Mouse (Mus musculus): ENCODE measurements at regions not wholly inside any gene's neighbourhood (a gene's known extent, or its start where the extent isn't known, plus 50 kb on each side); places are given as distances from the start of the nearest gene placed in this dataset.

DNA sequence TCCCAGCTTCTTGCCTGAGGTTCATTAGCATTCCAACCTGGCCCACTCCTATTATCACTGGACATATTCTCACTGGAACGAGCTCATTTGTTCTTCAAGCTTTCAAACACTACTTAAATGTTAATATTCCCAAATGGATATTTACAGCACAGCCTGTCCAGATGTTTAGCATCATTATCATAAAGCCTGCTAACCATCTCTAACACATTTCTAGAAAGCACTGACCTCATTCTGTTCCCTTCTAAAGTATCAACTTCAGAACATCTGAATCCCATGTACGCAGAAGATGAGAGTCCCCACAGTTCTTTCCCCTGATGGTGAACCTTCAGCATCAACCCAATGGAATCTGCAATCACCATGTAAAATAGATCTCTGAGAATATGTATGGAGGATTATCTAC, 651.1 kb downstream of the Adgrl2 start:
- Histone ChIP-seq H3K27ac (ENCODE audit: poor library complexity, severe bottlenecking) (no peak overlapping the region), H3K4me2 (no peak overlapping the region), H3K4me1 (replicated peaks) (peaks cover 24% of the 10 kb centered on the region), H3K9me3 (replicated peaks) (no peaks in the 10 kb centered on the region), H3K36me3 (no peaks in the 10 kb centered on the region), H3K9ac (no peak overlapping the region), H3K27me3 (replicated peaks) (no peaks in the 10 kb centered on the region), H3K4me3 (no peak overlapping the region)
- ATAC-seq (ENCODE audit: insufficient number of reproducible peaks, low FRiP score) = no peak
- 78% methylated on average over 2 of the region's 2 CpGs for WGBS

- Histone ChIP-seq H3K9me3 (replicated peaks) (no peaks in the 10 kb centered on the region), H3K4me1 (replicated peaks) (peaks cover 10% of the 10 kb centered on the region; the same call in 1 of the 2 replicates), H3K9ac (no peak overlapping the region), H3K4me3 (no peak overlapping the region), H3K36me3 (no peaks in the 10 kb centered on the region), H3K27ac (ENCODE audit: poor library complexity, severe bottlenecking) (no peak overlapping the region), H3K4me2 (peak overlapping the region; percentile 61), H3K27me3 (replicated peaks) (no peaks in the 10 kb centered on the region)
- ATAC-seq (ENCODE audit: insufficient number of reproducible peaks, low FRiP score) = no peak
- WGBS = 51% methylated on average over 6 of the region's 6 CpGs
Measured at GRCm38 (mm10) chr3:148336640-148337039, 653.7 kb downstream of the Adgrl2 start.

GRCm38 (mm10) chr3:148336091-148336511, 654.3 kb downstream of the Adgrl2 start:
- Histone ChIP-seq H3K9me3 (replicated peaks) (no peaks in the 10 kb centered on the region), H3K4me2 (peak overlapping the region; percentile 61), H3K9ac (no peak overlapping the region), H3K27ac (ENCODE audit: poor library complexity, severe bottlenecking) (no peak overlapping the region), H3K36me3 (no peaks in the 10 kb centered on the region), H3K4me1 (replicated peaks) (peaks cover 10% of the 10 kb centered on the region; the same call in 1 of the 2 replicates), H3K4me3 (peak overlapping the region; percentile 22), H3K27me3 (replicated peaks) (no peaks in the 10 kb centered on the region)
- no peak; the same call in 1 of the 2 replicates for ATAC-seq (ENCODE audit: insufficient number of reproducible peaks, low FRiP score)
- whole genome bisulfite sequencing = 18% methylated on average over 15 of the region's 15 CpGs

DNA sequence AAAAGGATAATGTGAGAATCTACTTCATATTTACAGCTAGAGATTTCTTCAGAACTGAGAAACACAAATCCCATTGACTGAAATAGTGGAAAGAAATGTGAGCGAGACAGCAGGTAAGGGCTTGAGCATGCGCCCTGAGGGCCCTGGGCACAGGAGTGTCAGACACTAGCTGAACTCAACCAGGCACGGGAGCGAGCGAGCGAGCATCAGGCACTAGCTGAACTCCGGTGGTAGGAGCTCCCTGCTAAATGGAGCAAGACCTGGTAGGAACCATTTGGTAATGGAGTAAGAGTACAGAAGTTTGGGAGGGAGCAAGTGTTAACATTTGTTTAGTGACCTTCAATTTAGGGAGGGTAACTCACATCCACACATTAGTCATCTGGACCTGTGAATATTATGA, 654.7 kb downstream of the Adgrl2 start:
- Histone ChIP-seq H3K4me1 (replicated peaks) (peaks cover 10% of the 10 kb centered on the region; the same call in 1 of the 2 replicates), H3K27ac (ENCODE audit: poor library complexity, severe bottlenecking) (no peak overlapping the region), H3K27me3 (replicated peaks) (no peaks in the 10 kb centered on the region), H3K4me2 (peak overlapping the region; percentile 61), H3K4me3 (no peak overlapping the region), H3K36me3 (no peaks in the 10 kb centered on the region), H3K9me3 (replicated peaks) (no peaks in the 10 kb centered on the region), H3K9ac (no peak overlapping the region)
- 82% methylated on average over 7 of the region's 7 CpGs for WGBS
- ATAC-seq (ENCODE audit: insufficient number of reproducible peaks, low FRiP score) = no peak

DNA sequence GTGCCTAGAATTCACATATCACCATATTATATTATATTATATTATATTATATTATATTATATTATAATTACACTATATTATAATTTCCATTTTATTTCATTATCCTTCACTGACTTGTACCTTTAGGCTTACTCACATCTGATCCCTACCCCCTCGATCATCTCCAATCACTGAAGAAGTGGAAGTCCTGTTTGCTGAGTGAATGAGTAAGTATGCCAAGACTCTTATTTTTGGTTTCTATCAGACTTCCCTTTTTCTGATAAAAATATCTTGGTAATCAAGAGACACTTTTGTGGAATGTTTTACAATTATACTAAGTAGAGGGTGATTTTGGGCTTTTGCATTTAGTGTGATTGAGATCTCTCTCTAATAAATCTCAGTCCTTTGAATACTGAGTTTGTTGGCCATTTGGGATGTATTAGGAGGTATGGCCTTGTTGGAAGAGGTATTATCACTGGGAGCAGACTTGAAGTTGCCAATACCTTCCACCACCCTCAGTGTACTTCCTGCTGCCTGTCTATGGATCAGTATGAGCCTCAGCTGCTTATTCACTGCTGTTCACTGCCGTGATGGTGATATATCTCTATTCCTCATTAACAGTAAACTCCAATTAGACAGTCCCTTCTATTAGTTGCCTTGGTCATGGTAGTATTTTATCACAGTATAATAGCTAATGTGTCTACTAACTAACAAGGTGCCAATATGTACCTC, 665.3 kb downstream of the Adgrl2 start:
- Histone ChIP-seq H3K4me3 (no peak overlapping the region), H3K27me3 (replicated peaks) (no peaks in the 10 kb centered on the region), H3K4me1 (replicated peaks) (no peaks in the 10 kb centered on the region), H3K9me3 (replicated peaks) (no peaks in the 10 kb centered on the region), H3K9ac (no peak overlapping the region), H3K27ac (ENCODE audit: poor library complexity, severe bottlenecking) (no peak overlapping the region), H3K4me2 (no peak overlapping the region), H3K36me3 (no peaks in the 10 kb centered on the region)
- WGBS = 79% methylated on average over 2 of the region's 2 CpGs
- ATAC-seq (ENCODE audit: insufficient number of reproducible peaks, low FRiP score) = no peak

DNA sequence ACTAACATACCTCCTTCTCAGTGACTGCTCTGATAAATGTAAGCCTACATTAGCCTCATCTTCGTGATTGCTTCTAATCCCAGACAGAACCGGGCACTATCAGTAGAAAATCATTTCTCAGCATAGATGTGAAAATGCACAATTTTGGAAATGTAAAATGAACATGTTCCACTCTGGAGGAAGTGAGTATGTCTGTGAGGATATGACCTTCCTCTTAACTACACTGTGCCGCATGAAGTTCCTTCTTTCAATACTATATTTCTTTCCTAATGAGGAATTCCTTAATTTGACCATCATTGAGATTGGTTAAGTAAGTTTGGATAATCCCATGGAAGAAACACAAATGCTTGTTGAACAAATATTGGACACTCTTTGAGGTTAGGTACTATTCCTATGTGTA, 668.5 kb downstream of the Adgrl2 start:
- H3K4me1 ChIP-seq (replicated peaks) = no peaks in the 10 kb centered on the region
- no peak overlapping the region for H3K4me2 ChIP-seq
- no peaks in the 10 kb centered on the region for H3K27me3 ChIP-seq (replicated peaks)
- H3K9me3 ChIP-seq (replicated peaks) = no peaks in the 10 kb centered on the region
- no peak overlapping the region for H3K4me3 ChIP-seq
- no peak overlapping the region for H3K27ac ChIP-seq (ENCODE audit: poor library complexity, severe bottlenecking)
- WGBS = 86% methylated on average over 3 of the region's 3 CpGs
- no peak overlapping the region for H3K9ac ChIP-seq
- H3K36me3 ChIP-seq = no peaks in the 10 kb centered on the region
- ATAC-seq (ENCODE audit: insufficient number of reproducible peaks, low FRiP score) = no peak

GRCm38 (mm10) chr3:148316198-148316597, 674.2 kb downstream of the Adgrl2 start:
- no peak for ATAC-seq (ENCODE audit: insufficient number of reproducible peaks, low FRiP score)
- Histone ChIP-seq H3K36me3 (no peaks in the 10 kb centered on the region), H3K4me3 (no peak overlapping the region), H3K9me3 (replicated peaks) (no peaks in the 10 kb centered on the region), H3K4me2 (no peak overlapping the region), H3K9ac (no peak overlapping the region), H3K27ac (ENCODE audit: poor library complexity, severe bottlenecking) (no peak overlapping the region), H3K27me3 (replicated peaks) (no peaks in the 10 kb centered on the region), H3K4me1 (replicated peaks) (no peaks in the 10 kb centered on the region)
- 89% methylated on average over 3 of the region's 3 CpGs for WGBS

GRCm38 (mm10) chr3:148315286-148315685, 675.1 kb downstream of the Adgrl2 start:
- 71% methylated on average over 1 of the region's 1 CpGs for WGBS
- no peak for ATAC-seq (ENCODE audit: insufficient number of reproducible peaks, low FRiP score)
- H3K36me3 ChIP-seq = no peaks in the 10 kb centered on the region

GRCm38 (mm10) chr3:148295515-148295914, 694.8 kb downstream of the Adgrl2 start:
- H3K4me2 ChIP-seq = no peak overlapping the region
- H3K27me3 ChIP-seq (replicated peaks) = no peaks in the 10 kb centered on the region
- ATAC-seq (ENCODE audit: insufficient number of reproducible peaks, low FRiP score) = no peak
- H3K27ac ChIP-seq (ENCODE audit: poor library complexity, severe bottlenecking) = no peak overlapping the region
- no peaks in the 10 kb centered on the region for H3K9me3 ChIP-seq (replicated peaks)
- H3K4me3 ChIP-seq = no peak overlapping the region
- H3K36me3 ChIP-seq = no peaks in the 10 kb centered on the region
- H3K9ac ChIP-seq = no peak overlapping the region
- no peaks in the 10 kb centered on the region for H3K4me1 ChIP-seq (replicated peaks)
- WGBS = 82% methylated on average over 5 of the region's 5 CpGs

More at GRCm38 (mm10) chr3:148315286-148315685, 675.1 kb downstream of the Adgrl2 start:
- Histone ChIP-seq H3K4me1 (replicated peaks) (no peaks in the 10 kb centered on the region), H3K4me3 (no peak overlapping the region), H3K4me2 (no peak overlapping the region), H3K27me3 (replicated peaks) (no peaks in the 10 kb centered on the region), H3K9ac (no peak overlapping the region), H3K9me3 (replicated peaks) (no peaks in the 10 kb centered on the region), H3K27ac (ENCODE audit: poor library complexity, severe bottlenecking) (no peak overlapping the region)

DNA sequence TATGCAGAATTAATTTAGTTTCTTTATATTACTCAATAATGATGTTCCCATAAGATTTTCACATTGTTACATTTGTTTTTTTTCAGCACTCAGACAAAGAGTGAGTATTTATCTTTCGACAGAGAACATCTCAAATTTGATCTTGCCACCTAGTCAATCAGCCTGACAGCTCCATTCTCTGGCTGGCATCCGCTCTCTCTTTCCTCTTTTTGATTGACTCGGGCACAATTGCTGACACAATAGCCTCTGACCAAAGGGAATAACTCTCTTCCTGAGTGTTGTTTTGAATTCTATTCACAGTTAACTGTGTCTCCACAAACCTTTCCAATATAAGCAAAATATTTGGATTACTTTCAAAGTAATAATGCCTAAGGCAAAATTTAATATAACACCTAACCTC, 711.4 kb downstream of the Adgrl2 start:
- no peaks in the 10 kb centered on the region for H3K9me3 ChIP-seq (replicated peaks)
- H3K9ac ChIP-seq = no peak overlapping the region
- no peaks in the 10 kb centered on the region for H3K4me1 ChIP-seq (replicated peaks)
- WGBS = 53% methylated on average over 3 of the region's 3 CpGs
- no peak overlapping the region for H3K4me2 ChIP-seq
- H3K36me3 ChIP-seq = no peaks in the 10 kb centered on the region
- ATAC-seq (ENCODE audit: insufficient number of reproducible peaks, low FRiP score) = no peak
- H3K27me3 ChIP-seq (replicated peaks) = no peaks in the 10 kb centered on the region
- H3K4me3 ChIP-seq = no peak overlapping the region
- H3K27ac ChIP-seq (ENCODE audit: poor library complexity, severe bottlenecking) = no peak overlapping the region

DNA sequence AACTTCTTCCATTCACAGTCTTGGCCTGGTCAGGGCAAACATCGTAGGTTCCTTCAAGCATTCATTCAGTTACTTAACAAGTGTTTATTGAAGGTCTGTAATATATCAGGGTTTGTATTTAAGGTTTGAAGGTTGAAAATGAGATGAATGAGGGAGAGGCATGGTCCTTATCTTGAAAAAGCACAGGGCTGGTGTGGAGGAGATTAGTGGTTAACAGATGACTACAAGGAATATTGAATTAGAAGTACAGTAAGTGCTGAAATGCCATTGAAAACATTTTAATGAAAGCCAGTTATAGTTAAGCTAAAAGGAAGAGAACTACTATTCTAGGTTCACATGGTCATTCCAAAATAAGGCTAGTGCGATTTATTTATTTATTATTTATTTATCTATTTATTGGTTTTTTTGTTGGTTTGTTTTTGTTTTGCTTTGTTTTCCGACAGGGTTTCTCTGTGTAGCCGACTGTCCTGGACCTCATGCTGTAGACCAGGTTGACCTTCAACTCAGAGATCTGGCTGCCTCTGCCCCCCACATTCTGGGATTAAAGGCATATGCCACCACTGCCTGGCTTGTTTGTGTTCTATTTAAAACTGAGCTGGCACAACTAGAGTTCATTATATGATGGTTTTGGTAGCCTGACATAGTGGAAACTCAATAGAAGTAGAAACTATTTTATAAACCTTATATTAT, 718.1 kb downstream of the Adgrl2 start:
- Histone ChIP-seq H3K4me2 (no peak overlapping the region), H3K9ac (no peak overlapping the region), H3K27ac (ENCODE audit: poor library complexity, severe bottlenecking) (no peak overlapping the region), H3K4me3 (no peak overlapping the region), H3K4me1 (replicated peaks) (no peaks in the 10 kb centered on the region), H3K9me3 (replicated peaks) (no peaks in the 10 kb centered on the region), H3K27me3 (replicated peaks) (no peaks in the 10 kb centered on the region), H3K36me3 (no peaks in the 10 kb centered on the region)
- WGBS = 56% methylated on average over 4 of the region's 4 CpGs
- no peak for ATAC-seq (ENCODE audit: insufficient number of reproducible peaks, low FRiP score)
